Mouse (Mus musculus) cerebellum, postnatal 36 days (tissue): ENCODE data around the gene Vmn2r53.
"Not testable (repeated sequence)": the region's sequence is repeated elsewhere in the genome, so short reads cannot be mapped to it uniquely, and the experiment has no call there.

Experiments used
- DNase-seq, 2 experiments: peaks; one replicate each; pipeline ENCODE4 v3.0.0; 2021 to 2022; ENCODE audit warnings: mixed read lengths in 2 of 2

The Vmn2r53 gene

DNA sequence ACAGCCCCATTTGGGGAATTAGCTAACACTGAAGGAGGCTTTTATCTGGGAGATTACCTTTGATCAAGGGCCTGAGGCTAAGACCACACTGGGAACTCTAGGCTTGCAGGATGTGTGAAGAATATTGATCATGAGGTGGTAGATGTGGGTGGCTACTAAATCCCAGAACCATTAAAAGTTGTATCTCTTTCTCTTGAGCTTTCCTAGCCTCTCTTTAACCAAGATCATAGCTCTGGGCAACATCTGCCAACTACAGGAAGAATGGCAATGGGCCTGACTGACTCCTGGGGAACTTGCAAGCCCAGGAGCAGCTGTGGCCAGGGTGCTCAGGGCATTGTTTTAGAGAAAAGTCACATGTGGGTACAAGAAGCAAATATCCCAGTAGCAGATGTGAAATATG, at the start of gene Vmn2r53:
TSS of gene Vmn2r53 (minus strand) at position 101 of the 400 bp plus-strand sequence.
- no peak for DNase-seq

- DNase-seq = not testable (repeated sequence)
Observed at GRCm38 (mm10) chr7:12640219-12640618, 31.6 kb upstream of the Vmn2r53 start, which contains the start of gene Vmn2r54. TSS of gene Vmn2r54 (minus strand) at chr7:12640319.
